23 mouse cellular contexts compared by ENCODE assay signal in genomic region chr12:25784401-25784800, GRCm38 (mm10).
DNase-seq lines count a peak whose midpoint lies in the region; ATAC-seq lines count a peak whose summit lies in the region.
"Had no signal": no experiment of that assay in that cellular context is flagged by ENCODE, and none has a peak within 500 bp of the region (broad histone marks: within the 10 kb centered on the region; RNA-seq: fewer than 3 reads in every experiment).

No protein-coding gene starts in this region.

- peak; percentile 7 for DNase-seq in thymus, postnatal 0 days (ENCODE audit: low spot score)
- DNase-seq in thymus, postnatal 25 days, result no peak
- DNase-seq in T-cell, adult 2 months (ENCODE audit: low spot score), result peak; percentile 67
- no peak for DNase-seq in ovary, postnatal 14 days (ENCODE audit: low spot score)
- DNase-seq in embryo, embryonic 9.5 days (ENCODE audit: extremely low spot score), result no peak
- DNase-seq: adrenal gland, postnatal 10 days; B cell, adult 2 months; cerebellum, adult 11 months; cerebellum, adult 9-11 months; embryo, embryonic 11 days; forebrain, postnatal 0 days; gastrocnemius, postnatal 10 days; heart, postnatal 10 days; kidney, adult 8-10 months; kidney, postnatal 10 days; layer of hippocampus, adult 9-11 months; liver; right cerebral cortex, postnatal 25 days; thymus, postnatal 36 days had no signal

- peak; percentile 18; the same call in 1 of the 2 replicates for ATAC-seq in megakaryocyte, adult 5-6 weeks (ENCODE audit: poor library complexity, severe bottlenecking)
- ATAC-seq in erythroblast, adult 5-6 weeks (replicated peaks; ENCODE audit: low FRiP score, poor library complexity, severe bottlenecking), result no peak
- ATAC-seq: forebrain, postnatal 0 days; hindbrain, embryonic 16.5 days; intestine, embryonic 16.5 days had no signal

Comparison
In these comparisons a context has a peak if more than half of its experiments do, and no peak if none do; other contexts are left out.
1. DNase-seq: peak in thymus, postnatal 0 days (single experiment) and T-cell, adult 2 months (single experiment); none in thymus, postnatal 25 days (single experiment), ovary, postnatal 14 days (single experiment) and embryo, embryonic 9.5 days (single experiment).